Mouse (Mus musculus) v-Abl transformed pro-B cells (cell line): ENCODE results near the gene AI467606.
"Not testable (repeated sequence)": the region's sequence is repeated elsewhere in the genome, so short reads cannot be mapped to it uniquely, and the experiment has no call there.

ENCODE experiments used
- in situ Hi-C, 2 experiments: fragments of 400-800 bp; cut with MboI; formaldehyde crosslinking; loops; one replicate each; pipeline ENCODE4 v1.15.1; 2025; ENCODE audit not compliant: unreplicated experiment in 2 of 2

AI467606 gene

GRCm38 (mm10) chr7:127091114-127091896 lies at the start of gene AI467606:
TSS of gene AI467606 (plus strand) at chr7:127091359.
- in situ Hi-C loops, result no loop called here

GRCm38 (mm10) chr7:127041851-127042672 lies 49.1 kb upstream of the AI467606 start, which contains the start of gene Kif22:
TSS of gene Kif22 (minus strand) at chr7:127042471.
- in situ Hi-C loops, result no loop called here

GRCm38 (mm10) chr7:127055026-127055585 lies 36.1 kb upstream of the AI467606 start:
- in situ Hi-C loops, result no loop called here

- in situ Hi-C loops, result loop anchor here (5.0 kb wide), 1 partner anchor 37 kb away; no protein-coding TSS in a partner anchor
These were observed 25.6 kb upstream of the AI467606 start for GRCm38 (mm10) chr7:127065538-127065937.

- in situ Hi-C loops, result loop anchor here (5.0 kb wide), 1 partner anchor 36 kb away; no protein-coding TSS in a partner anchor
These were observed 24.8 kb upstream of the AI467606 start for GRCm38 (mm10) chr7:127066317-127066716.

GRCm38 (mm10) chr7:127070871-127071413 lies 20.2 kb upstream of the AI467606 start:
- in situ Hi-C loops, result no loop called here

- in situ Hi-C loops, result no loop called here
These were observed 17.9 kb upstream of the AI467606 start for GRCm38 (mm10) chr7:127073221-127073620.

- in situ Hi-C loops, result no loop called here
These were observed 15.0 kb upstream of the AI467606 start for GRCm38 (mm10) chr7:127076188-127076587.

- in situ Hi-C loops, result no loop called here
These were observed 13.5 kb upstream of the AI467606 start for GRCm38 (mm10) chr7:127077692-127078091.

GRCm38 (mm10) chr7:127080045-127080444 lies 11.1 kb upstream of the AI467606 start:
- in situ Hi-C loops, result no loop called here

GRCm38 (mm10) chr7:127082271-127082670 lies 8.9 kb upstream of the AI467606 start:
- in situ Hi-C loops, result no loop called here

- in situ Hi-C loops, result no loop called here
These were observed 8.2 kb upstream of the AI467606 start for GRCm38 (mm10) chr7:127082995-127083394.

GRCm38 (mm10) chr7:127083689-127084088 lies 7.5 kb upstream of the AI467606 start:
- in situ Hi-C loops, result no loop called here

GRCm38 (mm10) chr7:127084794-127085193 lies 6.4 kb upstream of the AI467606 start:
- in situ Hi-C loops, result no loop called here

GRCm38 (mm10) chr7:127085751-127086150 lies 5.4 kb upstream of the AI467606 start:
- in situ Hi-C loops, result not testable (repeated sequence)

GRCm38 (mm10) chr7:127087278-127088010 lies 3.7 kb upstream of the AI467606 start, which contains the start of gene Zg16:
TSS of gene Zg16 (minus strand) at chr7:127087328.
- in situ Hi-C loops, result not testable (repeated sequence)

GRCm38 (mm10) chr7:127088083-127088482 lies 3.1 kb upstream of the AI467606 start:
- in situ Hi-C loops, result no loop called here

- in situ Hi-C loops, result no loop called here
These were observed 2.0 kb upstream of the AI467606 start for GRCm38 (mm10) chr7:127088901-127089845.
